Mouse (Mus musculus) lung, postnatal 0 days (tissue): ENCODE measurements at regions not wholly inside any gene's neighbourhood (a gene's known extent, or its start where the extent isn't known, plus 50 kb on each side); places are given as distances from the start of the nearest gene placed in this dataset.

Experiments
- ATAC-seq: fragments of 200-750 bp; cut with Nextera tagmentation; 2 replicates; pipeline ENCODE4 v1.8.0; 2017; ENCODE audit warnings: moderate library complexity
- DNase-seq: peaks from one replicate; pipeline ENCODE4 v3.0.0-alpha.2; 2016; ENCODE audit warnings: low spot score
- H3K27ac ChIP-seq: fragments of 300-500 bp; sonication (generic); 2 replicates; pipeline ENCODE4 v1.5.1; 2014; ENCODE audit warnings: antibody characterized with exemption, mild to moderate bottlenecking, low read length, mixed read lengths
- H3K27me3 ChIP-seq: fragments of 300-500 bp; sonication (generic); replicated peaks from 2 replicates; pipeline ENCODE4 v1.6.1; 2014; ENCODE audit warnings: low read length, mixed read lengths; ENCODE audit not compliant: insufficient read depth
- H3K36me3 ChIP-seq: fragments of 300-500 bp; sonication (generic); 2 replicates; pipeline ENCODE4 v1.6.1; 2014; ENCODE audit warnings: low read length, mixed read lengths; ENCODE audit not compliant: insufficient read depth
- H3K4me1 ChIP-seq: fragments of 300-500 bp; sonication (generic); 2 replicates; pipeline ENCODE4 v1.6.1; 2014; ENCODE audit warnings: antibody characterized with exemption, low read depth, low read length, mixed read lengths; ENCODE audit not compliant: insufficient read depth
- H3K4me2 ChIP-seq: fragments of 300-500 bp; sonication (generic); replicated peaks from 2 replicates; pipeline ENCODE4 v1.6.1; 2014; ENCODE audit warnings: low read depth, mild to moderate bottlenecking, low read length, moderate library complexity, mixed read lengths
- H3K4me3 ChIP-seq: fragments of 300-500 bp; sonication (generic); 2 replicates; pipeline ENCODE4 v1.5.1; 2014; ENCODE audit warnings: low read depth, low read length
- H3K9ac ChIP-seq: fragments of 300-500 bp; sonication (generic); replicated peaks from 2 replicates; pipeline ENCODE4 v1.6.1; 2014; ENCODE audit warnings: low read depth, mild to moderate bottlenecking
- H3K9me3 ChIP-seq: fragments of 300-500 bp; sonication (generic); 2 replicates; pipeline ENCODE4 v1.6.1; 2016; ENCODE audit warnings: low read length, mixed read lengths
- CTCF ChIP-seq: IDR thresholded peaks from 2 replicates; pipeline ENCODE4 v1.5.1; 2016; ENCODE audit warnings: antibody characterized with exemption, mild to moderate bottlenecking
- EP300 ChIP-seq: IDR thresholded peaks from 2 replicates; pipeline ENCODE4 v1.6.1; 2016; ENCODE audit warnings: antibody characterized with exemption, mild to moderate bottlenecking, control low read depth
- WGBS: fragments of 180-500 bp; shearing (Covaris S2); extraction: QIAGEN DNeasy Blood & Tissue Kit; methylation state at CpG from one replicate; pipeline ENCODE4 v1.1.7; 2014; 5-methylcytosine and 5-hydroxymethylcytosine counted together

- no peaks in the 10 kb centered on the region for H3K9me3 ChIP-seq
- H3K4me1 ChIP-seq = no peaks in the 10 kb centered on the region
- 67% methylated on average over 5 of the region's 5 CpGs for WGBS
- DNase-seq = no peak
- ATAC-seq = no peak
- no peak overlapping the region for H3K4me3 ChIP-seq
- H3K4me2 ChIP-seq = no peak overlapping the region
- no peak overlapping the region for H3K9ac ChIP-seq
- no peaks in the 10 kb centered on the region for H3K36me3 ChIP-seq
- H3K27me3 ChIP-seq = no peaks in the 10 kb centered on the region
- no peak overlapping the region for H3K27ac ChIP-seq
- no peak for TF ChIP-seq EP300
- no peak for TF ChIP-seq CTCF
Measured at GRCm38 (mm10) chr11:64829429-64829828, 149.4 kb upstream of the Elac2 start.

- H3K9me3 ChIP-seq = no peaks in the 10 kb centered on the region
- no peak overlapping the region for H3K9ac ChIP-seq
- H3K36me3 ChIP-seq = no peaks in the 10 kb centered on the region
- no peak for TF ChIP-seq EP300
- TF ChIP-seq CTCF = no peak
- no peaks in the 10 kb centered on the region for H3K4me1 ChIP-seq
- H3K4me2 ChIP-seq = no peak overlapping the region
- H3K27ac ChIP-seq = no peak overlapping the region
- ATAC-seq (no peak), DNase-seq (no peak)
- WGBS = 64% methylated on average over 5 of the region's 5 CpGs
- no peaks in the 10 kb centered on the region for H3K27me3 ChIP-seq
- no peak overlapping the region for H3K4me3 ChIP-seq
Measured at GRCm38 (mm10) chr11:64832453-64832852, 146.4 kb upstream of the Elac2 start.

GRCm38 (mm10) chr11:64833786-64834185 lies 145.1 kb upstream of the Elac2 start:
- Histone ChIP-seq H3K4me1 (no peaks in the 10 kb centered on the region), H3K9me3 (no peaks in the 10 kb centered on the region), H3K27me3 (no peaks in the 10 kb centered on the region), H3K9ac (no peak overlapping the region), H3K27ac (no peak overlapping the region), H3K36me3 (no peaks in the 10 kb centered on the region), H3K4me2 (no peak overlapping the region), H3K4me3 (no peak overlapping the region)
- TF ChIP-seq CTCF = no peak
- TF ChIP-seq EP300 = no peak
- WGBS = 68% methylated on average over 3 of the region's 3 CpGs
- no peak for ATAC-seq
- DNase-seq = no peak

GRCm38 (mm10) chr11:64836771-64837170 lies 142.1 kb upstream of the Elac2 start:
- Histone ChIP-seq H3K9me3 (no peaks in the 10 kb centered on the region), H3K36me3 (no peaks in the 10 kb centered on the region), H3K9ac (no peak overlapping the region), H3K27me3 (no peaks in the 10 kb centered on the region), H3K4me2 (no peak overlapping the region), H3K4me1 (no peaks in the 10 kb centered on the region), H3K4me3 (no peak overlapping the region), H3K27ac (no peak overlapping the region)
- no peak for TF ChIP-seq CTCF
- no peak for TF ChIP-seq EP300
- ATAC-seq = no peak
- no peak for DNase-seq
- 46% methylated on average over 8 of the region's 8 CpGs for WGBS

GRCm38 (mm10) chr11:64841092-64841491 lies 137.7 kb upstream of the Elac2 start:
- no peaks in the 10 kb centered on the region for H3K9me3 ChIP-seq

GRCm38 (mm10) chr11:64842775-64843530 lies 135.9 kb upstream of the Elac2 start:
- WGBS = 12% methylated on average over 18 of the region's 18 CpGs
- ATAC-seq (no peak), DNase-seq (no peak)
- Histone ChIP-seq H3K4me3 (no peak overlapping the region), H3K9me3 (no peaks in the 10 kb centered on the region), H3K4me2 (peak overlapping the region; percentile 9; the same call in 1 of the 2 replicates), H3K4me1 (no peaks in the 10 kb centered on the region), H3K27ac (no peak overlapping the region), H3K27me3 (no peaks in the 10 kb centered on the region), H3K36me3 (no peaks in the 10 kb centered on the region), H3K9ac (no peak overlapping the region)
- TF ChIP-seq EP300 (no peak), CTCF (no peak)

More at GRCm38 (mm10) chr11:64841092-64841491, 137.7 kb upstream of the Elac2 start:
- DNase-seq (no peak), ATAC-seq (no peak)
- Histone ChIP-seq H3K27me3 (no peaks in the 10 kb centered on the region), H3K9ac (no peak overlapping the region), H3K27ac (no peak overlapping the region), H3K4me2 (no peak overlapping the region), H3K4me1 (no peaks in the 10 kb centered on the region), H3K4me3 (no peak overlapping the region), H3K36me3 (no peaks in the 10 kb centered on the region)
- TF ChIP-seq CTCF = no peak
- no peak for TF ChIP-seq EP300
- 80% methylated on average over 2 of the region's 2 CpGs for WGBS
